Mouse (Mus musculus): ENCODE measurements at regions not wholly inside any gene's neighbourhood (a gene's known extent, or its start where the extent isn't known, plus 50 kb on each side); places are given as distances from the start of the nearest gene placed in this dataset.

GRCm38 (mm10) chr17:3248875-3249274 is 77.5 kb upstream of the Tiam2 start:
- peak in 1 of 2 experiments; percentile 29 for DNase-seq
- Histone ChIP-seq H3K27me3 (ENCODE audit: control insufficient read depth, insufficient read depth, low read length) (no peaks in the 10 kb centered on the region), H3K4me1 (ENCODE audit: control insufficient read depth, insufficient read depth, low read length) (peaks cover 28% of the 10 kb centered on the region), H3K27ac (ENCODE audit: insufficient read depth, low read length) (no peak overlapping the region), H3K4me3 (replicated peaks; ENCODE audit: insufficient read depth, low read depth, low read length) (no peak overlapping the region)
- 9% methylated on average over 6 of the region's 6 CpGs for WGBS
- TF ChIP-seq POLR2A (IDR thresholded peaks at IDR 0.05; ENCODE audit: borderline replicate concordance, insufficient read depth, low read length) (no peak), CTCF (IDR thresholded peaks at IDR 0.05; ENCODE audit: borderline replicate concordance, insufficient read depth, low read depth, low read length) (no peak)

GRCm38 (mm10) chr17:3249320-3249719 is 77.1 kb upstream of the Tiam2 start:
- Histone ChIP-seq H3K4me3 (replicated peaks; ENCODE audit: insufficient read depth, low read depth, low read length) (no peak overlapping the region), H3K4me1 (ENCODE audit: control insufficient read depth, insufficient read depth, low read length) (peaks cover 28% of the 10 kb centered on the region), H3K27me3 (ENCODE audit: control insufficient read depth, insufficient read depth, low read length) (no peaks in the 10 kb centered on the region), H3K27ac (ENCODE audit: insufficient read depth, low read length) (no peak overlapping the region)
- WGBS = 55% methylated on average over 7 of the region's 7 CpGs
- no peak for TF ChIP-seq POLR2A (IDR thresholded peaks at IDR 0.05; ENCODE audit: borderline replicate concordance, insufficient read depth, low read length)
- no peak for TF ChIP-seq CTCF (IDR thresholded peaks at IDR 0.05; ENCODE audit: borderline replicate concordance, insufficient read depth, low read depth, low read length)
- no peak for DNase-seq

GRCm38 (mm10) chr17:3251176-3251575 is 75.2 kb upstream of the Tiam2 start:
- H3K27me3 ChIP-seq (ENCODE audit: control insufficient read depth, insufficient read depth, low read length) = no peaks in the 10 kb centered on the region
- no peak overlapping the region for H3K27ac ChIP-seq (ENCODE audit: insufficient read depth, low read length)
- DNase-seq = no peak
- no peak overlapping the region for H3K4me3 ChIP-seq (replicated peaks; ENCODE audit: insufficient read depth, low read depth, low read length)
- H3K4me1 ChIP-seq (ENCODE audit: control insufficient read depth, insufficient read depth, low read length) = peaks cover 19% of the 10 kb centered on the region
- 63% methylated on average over 4 of the region's 4 CpGs for WGBS
- TF ChIP-seq CTCF (IDR thresholded peaks at IDR 0.05; ENCODE audit: borderline replicate concordance, insufficient read depth, low read depth, low read length) (no peak), POLR2A (IDR thresholded peaks at IDR 0.05; ENCODE audit: borderline replicate concordance, insufficient read depth, low read length) (no peak)

GRCm38 (mm10) chr17:3251966-3252365 is 74.4 kb upstream of the Tiam2 start:
- H3K27ac ChIP-seq (ENCODE audit: insufficient read depth, low read length) = no peak overlapping the region; the same call in 1 of the 2 replicates
- no peak overlapping the region for H3K4me3 ChIP-seq (replicated peaks; ENCODE audit: insufficient read depth, low read depth, low read length)
- no peak for DNase-seq
- H3K4me1 ChIP-seq (ENCODE audit: control insufficient read depth, insufficient read depth, low read length) = peaks cover 12% of the 10 kb centered on the region
- no peak for TF ChIP-seq CTCF (IDR thresholded peaks at IDR 0.05; ENCODE audit: borderline replicate concordance, insufficient read depth, low read depth, low read length)
- TF ChIP-seq POLR2A (IDR thresholded peaks at IDR 0.05; ENCODE audit: borderline replicate concordance, insufficient read depth, low read length) = no peak
- WGBS = 97% methylated on average over 5 of the region's 5 CpGs
- no peaks in the 10 kb centered on the region for H3K27me3 ChIP-seq (ENCODE audit: control insufficient read depth, insufficient read depth, low read length)

- peak; percentile 27 to 36 for DNase-seq
- H3K4me3 ChIP-seq (replicated peaks; ENCODE audit: insufficient read depth, low read depth, low read length) = no peak overlapping the region
- TF ChIP-seq POLR2A (IDR thresholded peaks at IDR 0.05; ENCODE audit: borderline replicate concordance, insufficient read depth, low read length) (no peak), CTCF (IDR thresholded peaks at IDR 0.05; ENCODE audit: borderline replicate concordance, insufficient read depth, low read depth, low read length) (peak; percentile 47; the same call in 1 of the 2 replicates)
Measured at GRCm38 (mm10) chr17:3253508-3254176, 72.7 kb upstream of the Tiam2 start.

GRCm38 (mm10) chr17:3256765-3257164 is 69.6 kb upstream of the Tiam2 start:
- TF ChIP-seq POLR2A (IDR thresholded peaks at IDR 0.05; ENCODE audit: borderline replicate concordance, insufficient read depth, low read length) (no peak), CTCF (IDR thresholded peaks at IDR 0.05; ENCODE audit: borderline replicate concordance, insufficient read depth, low read depth, low read length) (no peak)
- Histone ChIP-seq H3K27me3 (ENCODE audit: control insufficient read depth, insufficient read depth, low read length) (no peaks in the 10 kb centered on the region), H3K4me3 (replicated peaks; ENCODE audit: insufficient read depth, low read depth, low read length) (no peak overlapping the region), H3K4me1 (ENCODE audit: control insufficient read depth, insufficient read depth, low read length) (no peaks in the 10 kb centered on the region; the same call in 1 of the 2 replicates), H3K27ac (ENCODE audit: insufficient read depth, low read length) (no peak overlapping the region)
- 62% methylated on average over 7 of the region's 7 CpGs for WGBS
- no peak for DNase-seq

More at GRCm38 (mm10) chr17:3253508-3254176, 72.7 kb upstream of the Tiam2 start:
- Histone ChIP-seq H3K27me3 (ENCODE audit: control insufficient read depth, insufficient read depth, low read length) (no peaks in the 10 kb centered on the region), H3K4me1 (ENCODE audit: control insufficient read depth, insufficient read depth, low read length) (peaks cover 7% of the 10 kb centered on the region), H3K27ac (ENCODE audit: insufficient read depth, low read length) (no peak overlapping the region)
- WGBS = 60% methylated on average over 10 of the region's 10 CpGs

GRCm38 (mm10) chr17:3258811-3259510 is 67.4 kb upstream of the Tiam2 start:
- no peaks in the 10 kb centered on the region; the same call in 1 of the 2 replicates for H3K4me1 ChIP-seq (ENCODE audit: control insufficient read depth, insufficient read depth, low read length)
- TF ChIP-seq POLR2A (IDR thresholded peaks at IDR 0.05; ENCODE audit: borderline replicate concordance, insufficient read depth, low read length) = no peak
- TF ChIP-seq CTCF (IDR thresholded peaks at IDR 0.05; ENCODE audit: borderline replicate concordance, insufficient read depth, low read depth, low read length) = no peak
- no peak overlapping the region for H3K4me3 ChIP-seq (replicated peaks; ENCODE audit: insufficient read depth, low read depth, low read length)
- DNase-seq = no peak
- no peak overlapping the region for H3K27ac ChIP-seq (ENCODE audit: insufficient read depth, low read length)
- WGBS = 56% methylated on average over 9 of the region's 9 CpGs
- no peaks in the 10 kb centered on the region for H3K27me3 ChIP-seq (ENCODE audit: control insufficient read depth, insufficient read depth, low read length)

- WGBS = 91% methylated on average over 11 of the region's 11 CpGs
- H3K4me1 ChIP-seq (ENCODE audit: control insufficient read depth, insufficient read depth, low read length) = no peaks in the 10 kb centered on the region; the same call in 1 of the 2 replicates
- TF ChIP-seq CTCF (IDR thresholded peaks at IDR 0.05; ENCODE audit: borderline replicate concordance, insufficient read depth, low read depth, low read length) = no peak
- TF ChIP-seq POLR2A (IDR thresholded peaks at IDR 0.05; ENCODE audit: borderline replicate concordance, insufficient read depth, low read length) = no peak
- DNase-seq = no peak
- no peak overlapping the region for H3K27ac ChIP-seq (ENCODE audit: insufficient read depth, low read length)
- H3K27me3 ChIP-seq (ENCODE audit: control insufficient read depth, insufficient read depth, low read length) = no peaks in the 10 kb centered on the region
- no peak overlapping the region for H3K4me3 ChIP-seq (replicated peaks; ENCODE audit: insufficient read depth, low read depth, low read length)
Measured at GRCm38 (mm10) chr17:3260796-3261195, 65.6 kb upstream of the Tiam2 start.

Measured in cerebellum, adult 2 months (tissue).